Mouse (Mus musculus): ENCODE data around the gene Fam89b. TPM values are rescaled to one million over a fixed set of nuclear protein-coding genes. Genes with fewer than 3 reads are reported as not detected.

Fam89b gene
- polyA plus RNA-seq, 1 experiment from 2014 or later, result 149 TPM

GRCm38 (mm10) chr19:5685861-5686260, 43.6 kb downstream of the Fam89b start:
- no peak overlapping the region for H3K4me3 ChIP-seq
- H3K27me3 ChIP-seq, result no peaks in the 10 kb centered on the region
- H3K4me1 ChIP-seq (replicated peaks), result peaks cover 28% of the 10 kb centered on the region
- no peak overlapping the region for H3K4me2 ChIP-seq
- no peaks in the 10 kb centered on the region for H3K9me3 ChIP-seq
- ATAC-seq (ENCODE audit: low FRiP score, low read depth), result no peak
- no peak overlapping the region for H3K27ac ChIP-seq (replicated peaks)
- H3K36me3 ChIP-seq, result peaks cover 51% of the 10 kb centered on the region
- 97% methylated on average over 11 of the region's 11 CpGs for WGBS
- H3K9ac ChIP-seq, result no peak overlapping the region

- peaks cover 55% of the 10 kb centered on the region for H3K36me3 ChIP-seq
These were observed 44.0 kb downstream of the Fam89b start for GRCm38 (mm10) chr19:5685431-5685830.

GRCm38 (mm10) chr19:5684985-5685384, 44.5 kb downstream of the Fam89b start:
- no peak overlapping the region for H3K27ac ChIP-seq (replicated peaks)
- peaks cover 20% of the 10 kb centered on the region for H3K4me1 ChIP-seq (replicated peaks)
- no peaks in the 10 kb centered on the region for H3K27me3 ChIP-seq
- H3K9me3 ChIP-seq, result no peaks in the 10 kb centered on the region
- no peak overlapping the region for H3K4me2 ChIP-seq
- H3K36me3 ChIP-seq, result peaks cover 59% of the 10 kb centered on the region
- whole genome bisulfite sequencing, result 90% methylated on average over 13 of the region's 13 CpGs
- no peak for ATAC-seq (ENCODE audit: low FRiP score, low read depth)
- no peak overlapping the region for H3K9ac ChIP-seq
- H3K4me3 ChIP-seq, result no peak overlapping the region

More at GRCm38 (mm10) chr19:5685431-5685830, 44.0 kb downstream of the Fam89b start:
- Histone ChIP-seq H3K4me1 (replicated peaks) (peaks cover 24% of the 10 kb centered on the region), H3K9ac (no peak overlapping the region), H3K27ac (replicated peaks) (no peak overlapping the region), H3K4me2 (no peak overlapping the region), H3K4me3 (no peak overlapping the region), H3K9me3 (no peaks in the 10 kb centered on the region), H3K27me3 (no peaks in the 10 kb centered on the region)
- WGBS, result 93% methylated on average over 19 of the region's 19 CpGs
- ATAC-seq (ENCODE audit: low FRiP score, low read depth), result no peak

- ATAC-seq (ENCODE audit: low FRiP score, low read depth), result no peak
- no peak overlapping the region for H3K27ac ChIP-seq (replicated peaks)
- no peak overlapping the region for H3K4me3 ChIP-seq
- peaks cover 66% of the 10 kb centered on the region for H3K36me3 ChIP-seq
- H3K9me3 ChIP-seq, result no peaks in the 10 kb centered on the region
- no peaks in the 10 kb centered on the region for H3K27me3 ChIP-seq
- H3K4me2 ChIP-seq, result no peak overlapping the region
- no peak overlapping the region for H3K9ac ChIP-seq
- WGBS, result 93% methylated on average over 12 of the region's 12 CpGs
- peaks cover 12% of the 10 kb centered on the region for H3K4me1 ChIP-seq (replicated peaks)
These were observed 45.2 kb downstream of the Fam89b start for GRCm38 (mm10) chr19:5684236-5684635.

GRCm38 (mm10) chr19:5680432-5680831, 49.0 kb downstream of the Fam89b start:
- Histone ChIP-seq H3K4me3 (no peak overlapping the region), H3K4me2 (no peak overlapping the region), H3K4me1 (replicated peaks) (no peaks in the 10 kb centered on the region), H3K36me3 (peaks cover 86% of the 10 kb centered on the region), H3K9me3 (no peaks in the 10 kb centered on the region), H3K27me3 (no peaks in the 10 kb centered on the region), H3K9ac (no peak overlapping the region), H3K27ac (replicated peaks) (no peak overlapping the region)
- 82% methylated on average over 4 of the region's 4 CpGs for WGBS
- no peak for ATAC-seq (ENCODE audit: low FRiP score, low read depth)

Small RNA genes lying within 50 kb of the gene (microRNA-seq; reads per million reads assigned to microRNA genes)
- 0.65 reads per million for gene Mir6987

Other genes with a start within 250 kb of the Fam89b start
- 49.2 TPM in 2 replicates for gene Mus81, start 241.3 kb downstream of the Fam89b start, polyA plus RNA-seq (2015; fragmentation: Nextera tagmentation; extraction: Ambion mirVana)
- 3,340 and 3,538 TPM in 2 replicates for gene Cfl1, start 239.2 kb downstream of the Fam89b start, polyA plus RNA-seq (2015; fragmentation: Nextera tagmentation; extraction: Ambion mirVana)
- gene 1700020D05Rik, start 225.9 kb downstream of the Fam89b start, polyA plus RNA-seq (2015; fragmentation: Nextera tagmentation; extraction: Ambion mirVana), result 0.26 and 0.44 TPM in 2 replicates
- gene Snx32, start 219.1 kb downstream of the Fam89b start, polyA plus RNA-seq (2015; fragmentation: Nextera tagmentation; extraction: Ambion mirVana), result 94.6 and 99.8 TPM in 2 replicates
- 0.08 TPM in 1 of 2 replicates, not detected in the other for gene Ovol1, start 169.0 kb downstream of the Fam89b start, polyA plus RNA-seq (2015; fragmentation: Nextera tagmentation; extraction: Ambion mirVana)
- 3.1 and 3.7 TPM in 2 replicates for gene Ap5b1, start 161.6 kb downstream of the Fam89b start, polyA plus RNA-seq (2015; fragmentation: Nextera tagmentation; extraction: Ambion mirVana)
- 66.6 and 67.4 TPM in 2 replicates for gene Rnaseh2c, start 127.8 kb downstream of the Fam89b start, polyA plus RNA-seq (2015; fragmentation: Nextera tagmentation; extraction: Ambion mirVana)
- gene Kat5, start 119.4 kb downstream of the Fam89b start, polyA plus RNA-seq (2015; fragmentation: Nextera tagmentation; extraction: Ambion mirVana), result 67.2 and 69.2 TPM in 2 replicates
- gene Rela, start 92.2 kb downstream of the Fam89b start, polyA plus RNA-seq (2015; fragmentation: Nextera tagmentation; extraction: Ambion mirVana), result 34.4 and 37.8 TPM in 2 replicates
- 17.1 and 20.1 TPM in 2 replicates for gene Sipa1, start 65.9 kb downstream of the Fam89b start, polyA plus RNA-seq (2015; fragmentation: Nextera tagmentation; extraction: Ambion mirVana)
- 12.3 and 13.4 TPM in 2 replicates for gene Map3k11, start 40.9 kb downstream of the Fam89b start, polyA plus RNA-seq (2015; fragmentation: Nextera tagmentation; extraction: Ambion mirVana)
- gene Pcnx3, start 40.7 kb downstream of the Fam89b start, polyA plus RNA-seq (2015; fragmentation: Nextera tagmentation; extraction: Ambion mirVana), result 23.9 and 26.7 TPM in 2 replicates
- gene Kcnk7, start 25.3 kb downstream of the Fam89b start, polyA plus RNA-seq (2015; fragmentation: Nextera tagmentation; extraction: Ambion mirVana), result 0.14 and 0.30 TPM in 2 replicates
- 15.5 and 19.7 TPM in 2 replicates for gene Ehbp1l1, start 3.3 kb downstream of the Fam89b start, polyA plus RNA-seq (2015; fragmentation: Nextera tagmentation; extraction: Ambion mirVana)
- gene Ltbp3, start 11.3 kb upstream of the Fam89b start, polyA plus RNA-seq (2015; fragmentation: Nextera tagmentation; extraction: Ambion mirVana), result 15.2 and 17.2 TPM in 2 replicates
- 79.7 and 92.6 TPM in 2 replicates for gene Scyl1, start 41.8 kb upstream of the Fam89b start, polyA plus RNA-seq (2015; fragmentation: Nextera tagmentation; extraction: Ambion mirVana)
- 17.6 and 18.0 TPM in 2 replicates for gene Frmd8, start 145.6 kb upstream of the Fam89b start, polyA plus RNA-seq (2015; fragmentation: Nextera tagmentation; extraction: Ambion mirVana)
- gene Slc25a45, start 148.2 kb upstream of the Fam89b start, polyA plus RNA-seq (2015; fragmentation: Nextera tagmentation; extraction: Ambion mirVana), result 2.6 TPM in 2 replicates
- 10.7 and 11.7 TPM in 2 replicates for gene Tigd3, start 164.5 kb upstream of the Fam89b start, polyA plus RNA-seq (2015; fragmentation: Nextera tagmentation; extraction: Ambion mirVana)
- 111 and 113 TPM in 2 replicates for gene Dpf2, start 183.4 kb upstream of the Fam89b start, polyA plus RNA-seq (2015; fragmentation: Nextera tagmentation; extraction: Ambion mirVana)
- gene Cdc42ep2, start 195.2 kb upstream of the Fam89b start, polyA plus RNA-seq (2015; fragmentation: Nextera tagmentation; extraction: Ambion mirVana), result 19.0 and 20.3 TPM in 2 replicates
- 26.7 and 28.1 TPM in 2 replicates for gene Pola2, start 234.5 kb upstream of the Fam89b start, polyA plus RNA-seq (2015; fragmentation: Nextera tagmentation; extraction: Ambion mirVana)

Measured in hindbrain, embryonic 15.5 days (tissue).